Mouse (Mus musculus): ENCODE data around the gene Brk1.

Brk1 gene

DNA sequence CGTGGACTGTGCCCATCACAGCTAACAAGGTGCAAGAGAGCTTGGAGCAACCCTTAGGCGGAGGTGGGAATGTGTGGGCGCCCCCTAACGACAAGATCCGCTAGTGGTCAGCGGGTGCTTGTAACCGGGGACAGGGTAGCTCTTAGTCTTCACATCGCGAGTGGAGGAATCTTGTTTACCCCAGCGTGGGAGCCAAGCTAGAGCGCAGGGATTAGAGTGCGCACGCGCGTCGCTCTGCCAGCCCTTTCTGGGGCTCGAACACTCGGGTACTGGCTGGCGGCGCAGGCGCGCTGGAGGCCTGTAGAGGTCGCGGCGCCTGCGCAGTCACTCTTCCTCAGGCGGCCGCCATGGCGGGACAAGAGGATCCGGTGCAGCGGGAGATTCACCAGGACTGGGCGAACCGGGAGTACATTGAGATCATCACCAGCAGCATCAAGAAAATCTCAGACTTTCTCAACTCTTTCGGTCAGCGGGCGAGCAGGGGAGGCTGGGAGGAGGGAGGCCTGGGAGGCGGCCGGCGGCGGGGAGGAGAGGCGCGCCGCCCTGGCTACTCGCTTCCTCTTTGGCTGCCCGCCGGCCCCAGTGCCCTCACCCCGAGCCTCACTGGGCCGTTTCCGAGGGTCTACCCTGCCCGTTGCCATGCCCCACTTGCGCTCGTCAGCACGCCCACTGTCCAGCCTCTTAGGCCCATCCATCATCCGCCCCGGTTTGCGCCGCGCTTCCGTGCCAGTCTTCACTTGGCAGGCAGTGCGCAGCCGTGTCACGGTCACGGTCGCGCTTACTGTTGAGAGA, at the start of gene Brk1:
TSS of gene Brk1 (plus strand) at position 341 of the 792 bp plus-strand sequence.
- DNase-seq (ENCODE audit: low spot score in 2 of 2), result peak; percentile 73 to 80

DNA sequence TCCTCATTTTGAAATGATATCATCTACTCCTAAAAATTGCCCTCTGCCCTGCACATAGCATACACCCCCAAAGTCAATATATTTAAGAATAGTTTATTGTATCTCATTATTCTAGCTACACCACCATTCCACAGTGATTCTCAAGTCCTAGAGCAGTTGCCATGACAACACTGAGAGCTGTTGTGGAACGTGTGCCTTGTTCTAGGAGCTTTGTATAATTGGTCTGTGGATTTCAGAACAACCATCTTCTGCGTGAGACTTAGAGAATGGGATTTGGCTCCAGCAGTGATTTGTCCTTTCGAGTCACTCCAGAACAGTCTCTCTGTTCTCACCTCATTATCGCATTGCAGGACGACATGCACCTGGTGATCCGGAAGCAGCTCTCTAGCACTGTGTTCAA, 44.8 kb upstream of the Brk1 start:
- no peak for DNase-seq (ENCODE audit: low spot score in 2 of 2)

DNA sequence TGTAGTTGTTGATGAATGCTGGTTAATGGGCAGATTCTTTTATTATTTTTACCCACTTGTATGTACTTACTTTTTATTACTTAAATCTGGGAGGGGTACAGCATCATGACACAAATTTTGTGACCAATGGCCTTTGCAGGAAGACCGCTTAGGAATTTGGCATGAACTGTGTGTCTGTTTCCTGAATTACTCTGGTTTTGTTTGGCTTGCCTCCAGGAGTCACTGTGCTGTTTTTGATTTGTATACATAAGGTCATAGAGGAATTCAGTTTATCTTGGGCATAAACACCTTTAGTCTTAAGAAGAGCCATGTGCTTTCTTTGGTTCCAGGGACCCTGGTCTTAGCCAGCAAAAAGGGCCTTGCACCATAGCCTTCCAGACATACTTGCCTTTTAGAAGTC, 40.0 kb upstream of the Brk1 start:
- no peak for DNase-seq (ENCODE audit: low spot score in 2 of 2)

DNA sequence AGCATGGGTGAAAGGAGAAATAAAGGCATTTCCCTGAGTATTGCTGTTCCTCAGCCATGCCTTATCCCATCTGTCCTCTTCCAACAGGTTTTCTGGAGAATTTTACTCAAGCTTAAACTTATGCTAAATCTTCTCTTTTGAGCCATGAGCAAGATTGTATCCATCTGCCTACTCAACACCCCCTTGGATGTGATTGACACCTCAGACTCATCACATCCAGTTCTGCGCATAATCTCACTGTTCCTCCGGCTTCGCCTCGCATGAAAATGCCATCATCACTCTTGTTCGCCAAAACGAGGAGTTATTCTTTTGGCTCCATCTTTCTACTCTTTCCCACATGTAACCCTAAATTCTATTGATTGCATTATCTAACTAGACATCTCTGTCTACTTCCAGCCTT, 28.5 kb upstream of the Brk1 start:
- no peak for DNase-seq (ENCODE audit: low spot score in 2 of 2)

DNA sequence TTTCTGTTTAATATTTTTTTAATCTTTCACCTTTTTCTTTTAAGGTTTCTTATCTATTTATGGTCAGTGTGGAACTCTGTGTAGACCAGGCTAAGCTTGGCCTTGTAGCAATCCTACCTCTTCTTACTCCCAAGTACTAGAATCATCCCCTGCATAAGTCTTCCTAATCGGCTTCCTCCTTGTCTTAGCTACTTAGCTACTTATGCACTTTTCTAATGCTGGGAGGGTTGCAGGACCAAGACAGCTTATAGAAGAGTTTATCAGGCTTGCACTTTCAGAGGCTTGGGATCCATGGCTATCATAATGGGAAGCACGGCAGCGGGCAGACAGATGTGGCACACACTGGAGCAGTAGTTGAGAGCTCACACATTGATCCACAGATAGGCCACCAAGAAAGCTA, 25.3 kb upstream of the Brk1 start:
- DNase-seq (ENCODE audit: low spot score in 2 of 2), result no peak

DNA sequence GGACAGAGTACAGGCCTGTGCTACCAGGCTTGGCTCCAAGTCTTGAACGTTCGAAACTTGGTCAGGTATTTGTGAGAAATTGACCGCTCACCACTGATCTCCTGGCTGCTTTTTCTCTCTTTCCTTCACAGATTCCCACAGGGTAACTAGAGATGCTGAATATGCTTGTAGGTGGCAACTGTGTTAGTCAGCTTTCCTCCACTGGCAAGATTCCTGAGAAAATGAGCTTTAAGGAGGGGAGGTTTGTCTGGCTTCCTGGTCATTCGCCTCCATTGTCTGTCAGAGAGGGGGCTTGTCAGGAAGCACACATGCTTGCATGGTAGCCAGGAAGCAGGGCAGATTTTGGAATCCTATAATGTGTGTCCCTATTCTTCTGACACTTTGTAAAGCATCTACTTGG, 21.5 kb upstream of the Brk1 start:
- no peak for DNase-seq (ENCODE audit: low spot score in 2 of 2)

DNA sequence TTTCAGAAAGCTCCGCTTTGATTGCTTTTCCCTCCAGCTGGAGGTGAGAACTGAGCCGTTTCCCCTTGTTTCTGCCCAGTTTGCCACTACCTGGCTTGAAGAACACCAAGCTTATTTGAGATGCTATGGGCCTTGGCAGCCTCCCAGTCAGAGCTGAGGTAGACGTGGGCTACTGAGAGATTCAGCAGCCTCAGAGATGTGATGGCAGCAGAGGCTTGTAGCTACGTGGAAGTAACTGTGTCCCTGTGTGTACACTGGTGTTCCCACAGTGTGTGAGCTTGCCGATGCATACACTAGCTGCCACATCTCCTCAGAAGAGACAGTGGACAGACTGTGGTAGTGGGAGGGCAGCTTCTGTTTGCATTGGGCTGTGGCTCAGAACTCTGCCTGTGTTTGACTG, 19.5 kb upstream of the Brk1 start:
- no peak for DNase-seq (ENCODE audit: low spot score in 2 of 2)

DNA sequence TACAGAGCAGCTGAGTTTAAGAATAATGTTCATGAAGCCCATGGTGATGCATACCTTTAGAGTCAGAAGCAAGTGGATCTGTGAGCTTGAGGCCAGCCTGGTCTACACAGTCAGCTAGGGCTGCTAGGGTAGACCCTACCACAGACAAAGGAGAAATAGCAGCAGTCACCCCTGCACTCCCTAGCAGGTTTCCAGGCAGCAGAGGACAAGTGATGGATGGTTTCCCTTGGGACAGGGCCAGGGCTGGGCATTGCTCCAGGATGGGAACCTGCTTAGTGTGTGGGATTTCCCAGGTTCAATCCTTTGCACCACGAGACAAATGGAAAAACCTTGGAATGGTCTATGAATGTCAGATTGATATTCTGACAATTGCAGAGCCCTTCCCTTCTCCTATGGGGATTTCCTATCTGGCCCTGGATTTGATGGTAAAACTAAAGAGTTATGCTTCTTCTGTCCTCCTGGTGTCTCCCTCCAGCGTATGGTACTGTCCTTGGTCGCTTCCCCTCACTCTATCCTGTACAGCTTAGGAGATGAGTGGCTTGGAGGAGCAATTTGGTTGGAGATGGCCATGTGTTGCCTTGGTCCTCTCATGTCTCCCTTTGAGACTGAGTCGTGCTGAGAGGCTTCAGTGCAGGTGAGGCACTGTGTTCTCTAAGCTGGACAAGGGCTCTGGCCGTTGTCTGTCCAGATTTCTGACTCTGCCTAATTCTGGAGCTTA, 17.9 kb upstream of the Brk1 start:
- DNase-seq (ENCODE audit: low spot score in 2 of 2), result no peak

DNA sequence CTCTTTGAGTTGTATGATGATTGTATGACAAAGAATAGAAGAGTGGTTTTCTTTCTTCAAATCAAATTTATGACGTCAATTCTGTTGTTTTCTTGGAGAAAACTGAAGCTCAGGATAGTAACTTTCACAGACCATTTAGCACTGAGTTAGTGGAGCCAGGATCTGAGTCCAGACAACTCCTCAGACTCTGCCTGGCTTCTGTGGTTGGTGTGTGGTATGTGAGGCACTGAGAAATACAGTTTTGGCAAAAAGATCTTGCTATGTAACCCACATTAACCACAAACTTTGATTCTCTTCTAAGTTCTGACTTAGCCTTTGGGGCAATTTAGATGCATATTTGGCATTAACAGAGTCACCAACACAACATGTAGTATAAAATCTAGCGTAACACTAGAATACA, 11.9 kb upstream of the Brk1 start:
- no peak for DNase-seq (ENCODE audit: low spot score in 2 of 2)

DNA sequence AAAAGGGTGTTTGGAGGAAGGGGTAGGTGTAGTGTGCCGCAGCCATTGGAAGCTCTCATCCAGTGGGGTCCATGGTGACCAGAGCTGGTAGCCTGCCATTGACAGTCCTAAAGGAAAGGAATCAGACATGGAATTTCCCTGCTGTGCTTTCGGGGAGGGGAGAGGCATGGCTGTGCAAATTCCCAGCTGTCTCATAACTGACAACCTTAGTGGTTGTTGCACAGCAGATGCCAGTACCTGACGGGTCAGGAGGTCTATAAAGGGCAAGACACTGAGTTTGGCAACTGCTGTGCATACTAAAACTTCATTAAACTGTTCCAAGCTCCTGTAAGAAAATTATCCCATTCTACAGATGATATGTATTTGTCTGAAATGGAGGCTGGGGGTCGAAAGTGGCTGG, 6.6 kb upstream of the Brk1 start:
- no peak for DNase-seq (ENCODE audit: low spot score in 2 of 2)

DNA sequence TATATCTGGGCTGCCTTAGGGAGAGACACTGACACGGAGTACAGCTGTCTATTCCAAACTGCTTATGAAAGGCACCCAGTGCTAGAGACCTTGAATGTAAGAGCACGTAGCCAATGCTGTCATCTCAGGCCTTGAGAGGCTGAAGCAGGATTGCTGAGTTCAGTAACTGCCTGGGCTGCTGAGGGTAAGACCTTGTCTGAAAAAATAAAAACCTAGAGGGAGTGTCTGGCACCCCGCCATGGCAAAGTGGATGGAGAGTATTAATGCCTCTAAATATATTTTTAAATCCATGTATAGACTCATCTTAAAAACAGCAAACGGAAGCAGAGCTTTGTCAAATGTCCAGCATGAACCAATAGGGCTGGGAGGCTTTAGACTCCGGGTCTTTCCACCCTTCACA, 4.7 kb upstream of the Brk1 start:
- DNase-seq (ENCODE audit: low spot score in 2 of 2), result no peak

DNA sequence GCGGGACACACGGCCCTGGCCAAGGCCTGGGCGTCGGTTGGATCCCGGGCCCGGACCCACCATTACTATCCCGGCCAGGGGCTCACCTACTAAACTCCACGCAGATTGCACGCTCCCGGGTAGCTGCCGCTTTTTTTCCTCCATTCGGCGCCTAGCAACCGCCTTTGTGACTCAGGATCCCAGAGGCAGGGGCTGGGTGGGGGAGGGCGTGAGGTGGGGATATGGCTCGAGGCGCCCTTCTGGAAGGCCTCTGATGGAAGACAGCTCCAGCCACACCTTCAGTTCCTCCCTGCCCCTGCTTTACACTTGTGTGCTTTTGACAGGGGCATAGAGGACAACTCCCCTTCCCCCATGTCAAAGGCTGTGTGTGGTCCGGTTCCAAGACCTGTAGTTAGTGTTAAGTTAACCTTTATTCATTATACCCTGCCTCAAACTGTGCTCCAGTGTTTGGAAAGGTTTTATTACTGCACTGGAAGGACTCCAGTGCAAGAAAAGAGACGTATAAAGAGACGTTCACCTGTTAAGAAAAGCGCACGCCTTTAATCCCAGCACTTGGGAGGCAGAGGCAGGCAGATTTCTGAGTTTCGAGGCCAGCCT, 3.9 kb upstream of the Brk1 start, which contains the start of gene Fancd2os:
TSS of gene Fancd2os (minus strand) at position 173 of the 597 bp plus-strand sequence.
- DNase-seq (ENCODE audit: low spot score in 2 of 2), result no peak

DNA sequence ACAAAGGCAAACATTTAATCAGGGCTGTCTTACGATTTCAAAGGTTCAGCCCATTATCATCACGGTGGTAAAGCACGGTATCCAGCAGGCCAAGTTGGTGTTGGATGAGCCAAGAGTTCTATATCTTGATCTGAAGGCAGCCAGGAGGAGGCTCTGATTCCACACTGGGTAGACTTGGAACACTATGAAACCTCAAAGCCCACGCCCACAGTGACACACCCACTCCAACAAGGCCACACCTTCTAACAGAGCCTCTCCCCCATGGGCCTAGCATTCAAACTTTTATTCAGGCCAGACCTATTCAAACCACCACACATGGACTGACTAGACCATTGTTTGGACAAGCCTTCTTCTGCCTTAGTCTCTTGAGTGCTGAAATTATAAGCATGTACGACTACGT, 1.8 kb upstream of the Brk1 start:
- no peak for DNase-seq (ENCODE audit: low spot score in 2 of 2)

DNA sequence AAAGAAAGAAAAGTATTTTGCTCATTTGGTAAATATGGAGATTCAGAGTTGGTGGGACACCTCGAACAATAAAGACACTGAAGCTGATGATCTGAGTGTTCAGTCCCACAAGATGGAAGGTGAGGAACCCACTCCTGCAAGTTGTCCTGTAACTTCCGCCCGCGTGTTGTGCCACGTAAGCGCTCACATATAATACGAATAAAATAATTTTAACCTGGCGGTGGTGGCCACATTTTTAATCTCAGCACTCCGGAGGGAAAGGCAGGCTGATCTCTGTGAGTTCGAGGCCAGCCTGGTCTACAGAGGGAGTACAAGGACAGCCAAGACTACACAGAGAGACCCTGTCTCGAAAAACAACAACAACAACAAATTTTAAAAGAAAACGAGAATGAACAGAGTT, 579 bp upstream of the Brk1 start:
- DNase-seq (ENCODE audit: low spot score in 2 of 2), result no peak

DNA sequence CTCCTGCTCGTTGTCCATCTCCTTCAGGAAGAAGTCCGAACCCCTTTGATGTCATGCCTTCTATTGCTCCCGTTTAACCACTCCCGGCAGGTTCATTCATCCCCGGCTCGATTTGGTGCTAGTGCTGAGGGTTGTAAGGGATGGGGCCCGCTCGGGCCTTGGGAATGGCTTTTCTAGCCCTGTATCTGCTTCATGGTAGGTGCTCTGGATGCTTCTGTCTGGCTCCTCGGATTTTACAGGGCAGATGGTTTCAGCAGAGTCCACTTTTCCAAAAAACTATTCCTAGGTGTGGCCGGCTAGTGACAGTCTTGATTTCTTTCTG, 613 bp downstream of the Brk1 start:
- DNase-seq (ENCODE audit: low spot score in 2 of 2), result no peak

DNA sequence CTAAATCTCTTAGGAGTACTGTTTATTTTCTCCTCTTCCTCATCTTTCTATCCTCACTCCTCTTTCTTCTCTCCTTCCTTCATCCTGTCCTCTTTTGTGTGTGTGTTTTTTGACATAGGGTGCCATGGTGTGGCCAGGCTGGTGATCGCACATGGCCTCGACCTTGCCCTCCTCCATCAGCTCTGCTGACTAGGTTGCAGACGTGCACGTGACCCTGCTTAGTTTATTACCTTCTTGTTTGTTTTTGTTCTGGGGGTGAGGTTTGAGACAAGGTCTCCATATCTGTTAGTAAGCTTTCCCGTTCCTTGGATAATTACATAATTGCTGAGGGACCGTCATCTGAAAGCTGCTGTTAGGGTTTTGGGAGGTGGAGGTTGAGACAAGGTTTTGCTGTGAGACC, 4.3 kb downstream of the Brk1 start:
- no peak for DNase-seq (ENCODE audit: low spot score in 2 of 2)

DNA sequence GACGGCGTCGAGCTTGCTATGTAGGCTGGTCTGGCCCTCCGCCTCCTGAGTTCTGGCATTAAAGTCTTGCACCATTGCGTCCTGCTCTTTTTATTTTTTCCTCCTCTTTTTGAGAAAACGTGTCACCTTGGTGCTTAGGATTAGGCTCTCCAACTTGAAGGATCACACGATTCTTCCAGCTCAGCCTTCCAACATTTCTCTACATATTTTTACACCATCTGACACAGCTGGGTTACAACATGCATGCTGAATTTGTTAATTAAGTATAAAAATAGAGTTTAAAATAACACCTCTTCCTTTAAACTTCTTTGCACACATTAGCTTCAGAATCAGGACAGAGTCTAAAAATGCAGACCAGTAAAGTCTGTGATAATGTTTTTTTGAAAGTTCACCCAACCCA, 4.7 kb downstream of the Brk1 start:
- no peak for DNase-seq (ENCODE audit: low spot score in 2 of 2)

DNA sequence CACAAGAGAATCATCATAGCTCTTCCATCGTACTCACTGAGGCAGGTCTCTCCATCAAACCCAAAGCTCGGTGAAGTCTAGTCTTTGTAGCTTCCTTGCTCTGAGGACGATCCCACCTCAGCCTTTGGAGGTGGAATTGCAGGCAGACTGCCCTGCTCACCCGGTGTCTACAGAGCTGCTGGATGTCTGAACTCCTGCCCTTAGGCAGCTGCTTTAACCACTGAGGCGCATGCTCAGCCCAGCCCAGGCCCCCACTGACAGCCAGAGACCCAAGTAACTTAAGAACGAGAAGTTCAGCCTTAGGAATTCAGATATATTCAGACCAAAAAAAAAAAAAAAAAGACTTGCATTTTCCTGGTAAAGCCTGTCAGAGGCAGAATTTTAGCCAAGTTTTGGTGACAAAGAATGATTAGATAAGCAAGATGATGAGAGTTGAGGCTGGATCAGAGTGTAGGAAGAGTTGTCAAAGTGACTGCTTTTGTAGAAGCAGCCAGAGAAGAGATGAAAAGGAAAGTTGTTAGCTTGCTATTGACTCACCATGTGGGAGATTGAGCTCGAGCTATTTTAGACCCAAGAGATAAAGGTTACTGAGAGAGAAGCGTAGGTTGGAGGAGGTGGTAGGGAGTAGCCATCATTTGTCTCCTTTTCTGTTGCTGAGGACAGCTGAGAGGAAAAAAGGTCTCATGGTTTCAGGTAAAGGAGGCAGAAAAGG, 7.8 kb downstream of the Brk1 start:
- DNase-seq (ENCODE audit: low spot score in 2 of 2), result no peak

DNA sequence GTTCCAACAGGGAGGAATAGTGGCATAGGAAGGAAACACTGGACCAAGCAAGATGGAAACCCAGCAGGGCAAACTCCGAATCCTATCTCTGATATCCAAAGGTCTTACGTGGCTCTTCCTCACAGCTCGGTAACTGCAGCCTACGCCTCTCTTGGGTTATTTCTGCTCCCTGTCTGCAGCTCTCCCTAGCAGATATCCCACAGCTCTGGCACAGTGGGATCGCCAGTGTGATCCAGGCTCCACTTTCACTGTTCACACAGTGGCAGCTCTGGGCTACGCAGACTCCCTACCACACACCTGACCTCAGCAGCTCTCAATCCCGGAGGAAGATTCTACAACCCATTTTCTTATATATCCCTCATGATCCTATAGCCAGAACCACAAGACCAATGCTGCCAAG, 9.6 kb downstream of the Brk1 start:
- DNase-seq (ENCODE audit: low spot score in 2 of 2), result no peak

DNA sequence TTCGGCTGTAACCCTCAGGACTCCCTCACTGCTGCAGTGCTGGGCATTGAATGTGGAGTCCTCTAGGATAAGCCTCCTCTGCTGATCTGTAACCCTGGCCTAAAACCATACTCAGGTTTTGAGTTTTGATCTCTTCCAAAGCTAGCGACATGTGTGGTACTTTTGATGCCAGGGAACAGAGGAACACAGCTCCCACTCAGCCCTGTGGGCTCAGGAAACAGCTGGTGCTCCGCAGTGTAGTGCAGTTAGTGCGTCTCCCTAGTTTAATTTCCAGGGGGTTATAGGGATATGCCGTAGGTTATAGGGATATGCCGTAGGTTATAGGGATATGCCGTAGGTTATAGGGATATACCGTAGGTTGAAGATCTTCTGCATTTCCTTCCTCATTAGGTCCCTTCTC, 10.4 kb downstream of the Brk1 start:
- DNase-seq (ENCODE audit: low spot score in 2 of 2), result no peak

DNA sequence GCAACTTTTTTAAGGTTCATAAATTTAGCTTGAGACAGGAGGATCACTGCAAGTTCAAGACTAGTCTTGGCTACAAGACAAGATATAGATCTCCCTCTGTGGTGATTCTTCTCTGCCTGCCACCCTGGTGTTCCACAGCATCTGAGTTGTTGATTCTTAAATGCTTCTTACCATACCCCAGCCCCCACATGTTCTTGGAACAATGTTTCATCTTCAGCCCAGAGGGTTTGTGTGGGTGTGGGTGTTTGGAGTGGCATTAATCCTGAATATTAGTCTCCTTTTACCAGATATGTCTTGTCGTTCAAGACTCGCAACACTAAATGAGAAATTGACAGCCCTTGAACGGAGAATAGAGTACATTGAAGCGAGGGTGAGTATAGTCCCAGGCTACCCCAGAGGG, 10.9 kb downstream of the Brk1 start:
- no peak for DNase-seq (ENCODE audit: low spot score in 2 of 2)

DNA sequence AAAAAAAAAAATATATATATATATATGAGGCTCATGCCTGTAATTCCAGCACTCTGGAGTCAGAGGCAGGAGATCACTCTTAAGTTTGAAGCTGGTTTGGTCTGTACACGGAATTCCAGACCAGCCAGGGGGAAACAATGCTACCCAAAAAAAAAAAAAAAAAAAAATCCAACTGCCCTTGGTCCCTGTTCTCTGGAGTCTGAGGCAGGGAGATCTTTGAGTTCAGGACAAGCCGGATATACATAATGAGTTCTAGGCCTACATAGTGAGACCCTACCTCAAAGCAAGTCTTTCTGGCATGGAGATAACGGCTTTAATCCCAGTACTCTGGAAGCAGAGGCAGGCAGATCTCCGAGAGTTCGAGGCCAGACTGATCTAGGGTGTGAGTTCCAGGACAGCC, 18.8 kb downstream of the Brk1 start:
- DNase-seq (ENCODE audit: low spot score in 2 of 2), result no peak
